Mouse (Mus musculus) layer of hippocampus, postnatal 14 days (tissue): ENCODE measurements around the gene Slc19a3. TPM values are rescaled to one million over a fixed set of nuclear protein-coding genes. Genes with fewer than 3 reads are reported as not detected.
"Not testable (repeated sequence)": the region's sequence is repeated elsewhere in the genome, so short reads cannot be mapped to it uniquely, and the experiment has no call there.

ENCODE experiments used
- DNase-seq, 2 experiments: peaks; one replicate each; pipeline ENCODE4 v3.0.0; 2021 to 2022; ENCODE audit warnings: low spot score in 2 of 2, mixed read lengths in 1 of 2
- total RNA-seq, 2 experiments: library from RNA; stranded (reverse); gene quantifications; 2 replicates each; pipeline ENCODE4 v1.2.3; 2021

The Slc19a3 gene
- total RNA-seq, 2 experiments from 2014 or later: 2.4 to 3.7 TPM

DNA sequence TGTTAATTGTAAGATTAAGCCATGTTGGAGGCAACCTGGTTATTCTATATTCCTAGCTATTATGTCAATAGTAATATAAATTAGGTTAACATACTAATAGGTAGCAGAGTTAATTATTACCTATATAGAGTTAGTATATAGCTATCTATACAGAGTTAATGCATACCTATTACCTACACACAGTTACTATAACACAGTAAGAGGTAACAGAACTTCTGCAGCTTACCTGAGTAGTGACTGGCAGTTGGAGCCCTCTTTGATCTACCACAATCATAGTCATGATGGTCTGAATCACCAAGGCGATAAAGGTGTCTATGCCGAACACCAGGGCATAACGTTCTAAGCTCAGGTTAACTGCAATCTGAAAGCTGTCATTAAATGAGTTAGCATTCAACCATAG lies 23.8 kb downstream of the Slc19a3 start:
- DNase-seq: no peak

DNA sequence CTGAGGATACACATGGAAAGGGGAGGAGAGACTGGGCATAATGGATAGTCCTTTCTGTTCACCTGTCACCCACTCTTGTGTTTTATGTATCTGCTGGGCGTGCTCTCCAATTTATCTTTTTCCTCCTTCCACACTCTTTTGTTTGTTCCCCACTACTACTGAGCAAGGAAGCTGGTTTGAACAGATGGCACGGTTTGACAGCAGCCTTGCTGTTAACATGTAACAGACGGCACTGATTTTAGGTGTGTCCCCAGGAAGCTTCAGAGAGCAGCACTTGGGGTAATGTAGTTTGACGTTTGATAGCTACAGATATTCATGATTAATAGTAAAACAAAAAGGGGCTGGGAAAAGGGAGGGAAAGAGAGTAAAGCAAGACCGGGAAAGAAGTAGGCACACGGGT lies 30.8 kb downstream of the Slc19a3 start:
- DNase-seq: no peak

DNA sequence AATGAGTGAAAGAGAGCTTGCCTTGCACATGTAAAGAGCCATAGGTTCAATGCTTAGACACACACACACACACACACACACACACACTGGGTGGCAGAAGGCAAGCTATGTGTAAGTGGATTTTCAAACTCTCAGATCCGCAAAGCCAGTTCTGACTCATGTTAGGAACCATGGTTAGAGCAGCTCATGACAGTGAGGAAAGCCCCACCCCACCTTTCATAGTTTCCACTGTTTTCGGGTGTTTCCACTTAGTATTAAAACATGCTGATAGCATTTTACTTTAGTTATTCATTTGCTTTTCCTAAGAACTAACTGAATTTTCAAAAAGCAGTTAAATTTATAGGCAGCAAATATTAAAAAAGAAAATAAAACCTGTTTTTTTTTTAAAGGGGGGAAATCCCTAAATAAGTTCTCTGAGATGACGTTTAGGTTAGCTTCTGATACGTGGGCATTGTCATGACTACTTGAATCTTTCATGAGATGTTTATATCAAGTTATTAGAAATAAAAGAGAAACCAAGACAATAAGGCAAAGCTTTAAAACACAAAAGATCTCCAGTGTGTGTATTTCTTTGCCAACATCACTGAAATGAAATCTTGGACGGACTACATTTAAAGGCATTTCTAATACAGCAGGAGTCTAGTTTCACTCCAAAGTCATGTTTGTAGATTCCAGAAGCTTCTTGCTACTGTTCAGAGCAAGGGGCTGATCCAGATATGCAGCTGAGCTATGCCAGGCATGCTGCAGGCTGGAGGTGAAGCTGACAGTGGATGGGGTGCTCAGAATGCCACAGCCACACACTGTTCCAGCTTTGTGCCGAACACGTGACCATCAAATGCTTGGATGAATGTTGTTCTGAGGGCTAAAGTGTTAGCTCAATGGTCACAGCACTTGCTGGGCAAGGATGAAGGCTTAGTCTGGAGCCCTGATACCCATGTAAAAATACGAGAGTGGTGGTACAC lies 31.7 kb downstream of the Slc19a3 start:
- no peak for DNase-seq

DNA sequence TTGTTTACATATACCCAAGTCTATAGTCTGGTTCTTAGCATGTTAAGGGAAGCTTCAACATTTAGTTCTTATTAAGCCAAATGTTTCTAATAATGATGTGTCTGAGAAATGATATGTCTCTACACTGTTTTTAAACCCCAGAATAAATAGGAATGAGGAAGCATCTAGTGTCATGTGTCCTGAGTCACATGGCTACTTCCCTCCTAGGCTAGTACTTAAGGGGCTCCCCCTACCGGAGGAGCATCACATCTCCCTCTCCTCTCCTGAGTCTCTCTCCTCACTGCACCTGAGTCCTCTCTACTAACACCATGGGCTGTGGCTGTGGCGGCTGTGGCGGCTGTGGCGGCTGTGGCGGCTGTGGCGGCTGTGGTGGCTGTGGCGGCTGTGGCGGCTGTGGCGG lies 37.9 kb downstream of the Slc19a3 start, which contains the start of gene Gm47959:
Gm47959 (plus strand) TSS at position 243 of the 400 bp plus-strand sequence.
- DNase-seq: not testable (repeated sequence)

DNA sequence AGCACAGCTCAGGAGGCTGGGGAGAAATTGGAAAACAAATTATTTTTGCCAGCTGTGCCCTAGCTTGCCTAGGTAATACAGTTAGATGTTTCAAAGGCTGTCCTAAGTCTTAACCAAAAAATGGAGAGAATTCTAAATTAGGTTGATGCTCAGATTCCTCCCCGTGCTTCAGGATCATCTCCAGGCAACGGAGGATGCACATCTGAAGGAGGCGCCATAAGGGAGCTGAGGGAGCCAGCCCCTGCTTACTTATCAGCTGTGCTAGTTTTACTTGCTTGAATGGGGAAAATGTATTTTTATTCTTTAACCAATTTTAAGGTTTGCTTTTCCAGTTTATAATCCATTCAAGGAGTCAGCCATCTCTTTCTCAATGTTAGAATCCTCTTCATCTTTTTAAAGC lies 44.3 kb downstream of the Slc19a3 start:
- DNase-seq: no peak

DNA sequence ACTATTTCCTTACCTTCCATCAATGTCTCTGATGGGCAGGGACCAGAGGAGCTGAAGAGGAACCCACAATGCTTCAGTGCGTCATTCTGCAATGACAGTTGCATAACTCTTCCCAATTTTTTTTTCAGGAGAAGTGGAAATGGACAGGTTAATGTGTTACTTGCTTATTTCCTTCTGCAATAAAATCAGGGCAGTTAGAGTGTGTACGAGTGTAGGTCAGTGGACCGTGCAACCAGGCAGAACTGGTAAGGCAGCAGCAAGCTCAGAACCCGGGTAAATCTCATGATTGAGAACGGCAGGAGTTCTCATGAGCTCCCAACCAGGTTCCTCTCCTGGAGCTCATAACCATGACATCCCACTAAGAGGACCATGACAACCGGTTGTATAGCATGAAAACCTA lies 46.2 kb downstream of the Slc19a3 start:
- no peak for DNase-seq

DNA sequence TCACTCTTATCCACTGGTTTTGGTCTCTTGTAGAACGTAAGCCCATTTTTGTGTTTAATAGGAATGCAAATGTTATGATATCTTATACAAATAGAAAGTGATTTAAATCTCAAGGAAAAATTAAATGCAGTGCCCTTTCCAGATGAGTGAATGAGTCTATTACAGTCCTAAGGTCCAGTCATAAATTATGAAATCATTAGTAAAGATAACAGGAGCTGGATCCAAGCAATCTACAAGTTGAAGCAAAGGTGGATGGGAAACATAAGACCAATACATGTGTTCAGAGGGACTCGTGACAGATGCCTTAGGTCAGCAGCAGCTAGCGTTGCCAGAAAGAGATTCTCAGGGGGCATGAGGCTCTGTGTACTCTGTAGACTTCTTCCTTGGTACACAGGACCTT lies 46.7 kb downstream of the Slc19a3 start:
- no peak for DNase-seq

DNA sequence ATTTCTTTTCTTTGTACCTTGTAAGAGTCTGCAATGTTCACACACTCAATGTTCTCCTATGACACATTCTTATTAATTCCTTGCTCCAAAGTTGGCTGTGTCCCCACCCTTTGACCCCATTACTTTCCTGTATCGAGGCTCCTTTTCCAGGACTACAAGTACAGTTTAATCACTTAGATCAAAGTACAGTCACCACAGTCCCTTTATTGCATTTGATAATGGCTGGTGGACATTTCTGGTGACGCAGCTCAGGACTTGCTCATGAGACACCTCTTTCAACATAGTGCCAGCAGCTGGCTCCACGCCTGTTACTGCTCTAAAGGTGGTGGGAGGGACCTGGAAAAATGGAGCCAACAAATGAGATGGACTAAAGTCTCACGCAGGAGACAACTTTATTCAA lies 47.2 kb downstream of the Slc19a3 start:
- no peak for DNase-seq

DNA sequence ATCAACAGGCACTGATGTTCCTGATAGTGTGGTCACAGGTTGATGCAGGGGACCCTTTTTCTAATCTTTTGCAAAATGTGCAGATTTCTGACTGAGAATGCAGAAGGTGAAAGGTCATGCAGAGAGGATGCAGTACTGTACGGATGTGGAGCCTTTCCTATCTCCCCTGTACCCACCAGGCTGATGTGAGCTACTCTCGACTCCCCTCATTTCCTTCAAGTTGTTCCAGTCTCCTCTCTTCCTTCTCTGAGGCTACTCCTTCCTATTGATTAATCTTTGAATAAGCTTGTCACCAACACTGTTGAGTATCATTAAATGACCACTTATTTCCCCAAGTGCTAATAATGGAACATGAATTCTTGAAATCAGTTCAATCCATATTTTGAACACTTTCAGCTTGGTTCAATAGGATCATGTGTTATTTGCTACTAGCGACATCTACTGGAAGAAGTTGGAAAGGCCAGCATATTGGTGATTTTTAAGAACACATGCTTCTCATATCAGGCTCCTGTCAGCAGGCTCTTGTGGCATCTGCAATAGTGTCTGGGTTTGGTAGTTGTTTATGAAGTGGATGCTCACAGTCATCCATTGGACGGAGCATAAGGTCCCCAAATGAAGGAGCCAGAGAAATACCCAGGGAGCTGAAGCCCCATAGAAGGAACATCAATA lies 50.6 kb downstream of the Slc19a3 start:
- peak; percentile 8 to 85 for DNase-seq

DNA sequence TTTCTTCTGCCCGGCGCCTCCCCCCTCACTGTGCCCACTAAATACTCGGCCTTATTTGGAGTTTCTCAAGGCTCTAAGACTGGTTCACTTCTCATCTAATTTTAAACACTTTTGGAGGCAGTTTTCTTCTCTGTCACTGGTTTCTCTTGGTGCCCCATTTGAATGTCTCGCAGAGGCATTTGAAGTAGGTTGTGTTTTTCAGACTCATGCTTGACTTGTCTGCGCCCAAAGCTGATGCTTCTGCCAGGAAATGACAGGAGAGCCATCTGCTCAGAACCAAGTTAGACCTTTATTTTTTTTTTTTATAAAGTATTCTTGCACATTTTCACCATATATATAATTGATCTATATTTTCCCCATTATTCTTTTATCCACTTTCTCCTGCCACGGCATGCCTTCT lies 51.5 kb downstream of the Slc19a3 start:
- DNase-seq: no peak

DNA sequence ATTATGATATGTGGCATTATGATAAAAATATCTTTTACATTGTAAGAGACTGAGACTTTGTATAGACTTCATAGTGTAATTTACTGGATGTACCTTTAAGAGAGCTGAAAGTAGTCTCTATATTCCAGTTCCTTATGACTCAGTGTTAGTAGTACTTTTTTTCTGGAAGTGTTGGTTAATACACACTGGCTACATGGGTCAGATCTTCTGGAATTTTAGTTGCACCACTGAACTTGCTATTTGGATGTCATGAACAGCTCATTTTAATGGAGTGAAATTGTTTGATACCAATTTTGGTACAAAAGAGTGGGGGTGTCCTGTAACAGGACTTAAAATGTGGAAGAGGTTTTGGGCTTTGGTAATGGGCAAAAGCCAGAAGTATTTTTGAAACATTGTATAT lies 60.4 kb downstream of the Slc19a3 start:
- no peak for DNase-seq

DNA sequence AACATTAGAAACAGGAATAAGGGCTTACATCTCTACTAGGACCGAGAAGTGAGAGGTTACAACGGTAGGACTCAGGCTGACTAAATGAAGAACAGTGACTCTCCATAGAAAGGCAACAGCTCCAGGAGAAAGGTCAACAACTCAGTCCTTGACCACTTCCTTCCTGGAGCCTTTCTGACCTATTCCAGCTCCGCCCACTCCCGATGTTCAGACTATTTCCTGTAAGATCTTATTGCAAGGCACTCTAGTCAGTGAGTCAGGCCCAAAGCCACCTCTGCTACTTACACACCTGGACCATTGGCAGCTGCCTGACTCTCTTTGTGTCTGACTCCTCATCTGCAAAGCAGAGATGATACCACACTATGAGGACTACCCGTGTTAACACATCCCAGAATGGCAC lies 62.5 kb downstream of the Slc19a3 start:
- no peak for DNase-seq

DNA sequence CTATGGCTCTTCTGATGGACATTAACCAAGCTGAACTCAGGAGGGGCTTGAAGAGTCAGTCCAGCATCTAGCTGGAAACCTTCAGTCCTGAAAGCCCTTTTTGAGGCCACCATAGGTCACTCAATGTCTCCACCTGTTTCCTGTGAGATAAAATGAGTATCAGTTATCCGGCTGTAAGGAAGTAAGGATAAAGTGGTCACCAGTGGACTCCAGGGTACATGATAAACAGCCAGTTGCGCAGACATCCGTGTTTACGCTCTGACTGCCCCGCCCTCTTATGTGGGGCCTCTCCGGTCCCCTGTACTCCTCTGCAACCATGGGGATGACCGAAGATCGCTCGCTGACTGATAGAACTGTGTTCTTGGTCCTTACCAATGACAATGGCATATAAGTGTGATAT lies 63.9 kb downstream of the Slc19a3 start:
- no peak for DNase-seq

DNA sequence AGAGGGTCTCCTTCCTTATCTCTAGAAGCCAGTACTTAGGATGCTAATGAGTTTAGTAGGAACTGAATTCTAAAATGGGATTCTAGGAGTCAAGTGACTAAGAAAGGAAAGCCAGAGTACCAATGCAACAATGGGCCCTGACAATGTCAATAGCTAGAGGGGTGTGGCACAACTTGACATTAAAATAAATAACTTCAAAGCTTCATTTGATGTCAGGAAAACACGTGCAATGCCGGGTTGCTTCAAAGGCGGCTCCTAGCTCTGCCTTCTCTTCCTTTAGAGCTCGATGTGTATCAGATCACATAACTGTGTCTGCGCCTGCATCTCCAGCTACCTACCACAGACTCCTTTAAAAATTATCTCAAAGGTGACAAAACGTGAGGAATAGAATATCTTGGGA lies 64.3 kb downstream of the Slc19a3 start:
- DNase-seq: no peak

DNA sequence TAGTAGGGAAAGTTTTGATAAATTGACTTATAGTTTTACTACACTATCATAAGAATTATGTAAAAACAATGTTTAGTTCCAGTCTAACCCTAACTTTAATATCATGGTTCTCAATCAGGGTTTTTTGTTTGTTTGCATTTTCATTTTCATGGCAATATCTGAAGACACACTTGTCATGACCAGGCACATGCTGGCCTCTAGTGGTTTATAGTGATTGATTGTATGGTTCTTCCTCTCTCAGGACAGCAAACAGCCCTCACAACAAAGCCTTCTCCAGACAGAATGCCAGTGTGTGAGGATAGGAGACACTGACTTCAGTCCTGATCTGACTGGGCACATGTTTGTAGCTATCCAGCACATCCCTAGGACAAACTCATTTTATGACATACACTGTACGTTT lies 65.0 kb downstream of the Slc19a3 start:
- DNase-seq: peak in 1 of 2 experiments; percentile 14

DNA sequence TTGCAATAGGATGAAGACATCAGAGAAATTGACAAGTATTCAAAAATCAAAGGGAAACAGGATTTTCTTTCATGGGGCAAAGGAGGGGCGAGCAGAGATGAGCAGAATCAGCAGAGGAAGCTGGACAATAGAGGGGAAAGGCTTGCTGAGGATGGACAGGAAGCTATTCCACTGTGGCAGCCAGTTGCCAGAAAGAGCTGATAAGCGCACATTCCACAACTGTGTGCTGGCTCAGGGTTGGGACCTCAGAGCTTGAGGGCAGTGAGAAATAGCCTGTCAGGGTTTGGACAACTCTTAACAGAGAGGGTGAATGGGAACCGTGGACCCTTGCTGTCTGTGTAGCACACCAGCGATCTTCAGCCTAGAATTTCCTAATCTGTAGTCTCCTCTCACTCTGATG lies 66.2 kb downstream of the Slc19a3 start:
- DNase-seq: no peak

DNA sequence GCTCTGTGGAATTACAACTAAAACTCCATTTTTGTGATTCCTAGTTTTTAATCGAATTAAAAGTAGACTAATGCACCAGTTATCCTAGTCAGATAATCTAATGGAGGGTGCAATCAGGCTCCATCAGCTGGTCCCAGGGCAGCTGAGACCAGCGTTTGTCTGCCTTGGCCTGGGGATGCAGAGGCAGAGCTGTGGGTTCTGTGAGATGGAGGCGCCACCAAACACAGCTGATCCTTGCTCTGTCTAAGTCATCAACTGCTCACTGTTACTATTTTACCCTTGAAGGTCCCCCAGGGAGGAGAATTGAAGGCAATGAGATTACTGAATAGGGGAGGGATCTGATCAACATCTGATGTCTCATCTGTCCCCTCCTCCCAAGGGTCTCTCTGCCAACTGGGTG lies 71.8 kb downstream of the Slc19a3 start:
- no peak for DNase-seq

Other genes starting within 250 kb of the Slc19a3 start
- gene Agfg1, start 199.0 kb downstream of the Slc19a3 start, total RNA-seq: 10 to 100 TPM; 80.4 to 83.2 TPM
- under 1 TPM in 1 of 2 experiments, not detected in 1; 0.83 TPM for gene A030005L19Rik, start 125.1 kb downstream of the Slc19a3 start, total RNA-seq
- not detected for gene A030014E15Rik, start 113.5 kb downstream of the Slc19a3 start, total RNA-seq
- gene Gm6217, start 107.0 kb downstream of the Slc19a3 start, total RNA-seq: not detected
- gene A030003K21Rik, start 95.1 kb downstream of the Slc19a3 start, total RNA-seq: not detected
- gene Gm7544, start 82.4 kb downstream of the Slc19a3 start, total RNA-seq: not detected
- not detected for gene Gm47955, start 78.2 kb downstream of the Slc19a3 start, total RNA-seq
- gene Gm47959, start 37.9 kb downstream of the Slc19a3 start, total RNA-seq: not detected
- gene Krtap28-10, start 4.0 kb upstream of the Slc19a3 start, total RNA-seq: not detected
- gene Gm47969, start 6.5 kb upstream of the Slc19a3 start, total RNA-seq: not detected
- not detected for gene A030005K14Rik, start 20.9 kb upstream of the Slc19a3 start, total RNA-seq
- not detected for gene Krtap28-13, start 22.5 kb upstream of the Slc19a3 start, total RNA-seq
- gene Ccl20, start 78.3 kb upstream of the Slc19a3 start, total RNA-seq: not detected
- 1 to 10 TPM in 1 of 2 experiments, under 1 TPM in 1; 0.62 to 1.8 TPM for gene Daw1, start 121.3 kb upstream of the Slc19a3 start, total RNA-seq